Mouse (Mus musculus) thymus, postnatal 4 days (tissue): ENCODE measurements at regions not wholly inside any gene's neighbourhood (a gene's known extent, or its start where the extent isn't known, plus 50 kb on each side); places are given as distances from the start of the nearest gene placed in this dataset.

Source experiments
- DNase-seq: peaks from one replicate; pipeline ENCODE4 v3.0.0; 2021

DNA sequence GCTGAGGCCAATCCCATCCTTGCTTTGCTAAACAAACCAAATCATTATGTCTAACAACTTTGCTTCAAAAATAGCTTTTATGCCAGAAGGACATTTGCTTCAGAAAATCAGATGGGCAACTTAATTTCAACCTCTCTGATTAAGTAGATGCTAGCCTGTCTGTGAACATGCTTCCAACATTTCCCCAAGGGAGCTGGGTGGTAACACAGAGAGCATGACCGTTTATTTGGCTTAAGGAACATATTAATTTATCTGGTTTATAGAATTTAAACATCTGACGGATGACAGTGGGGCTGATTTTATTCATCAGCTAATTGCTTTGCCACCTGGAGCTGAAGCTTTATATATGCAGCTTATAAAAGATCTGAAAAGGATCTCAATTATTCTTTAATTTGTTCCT, 245.1 kb upstream of the Spred2 start:
- DNase-seq: no peak

DNA sequence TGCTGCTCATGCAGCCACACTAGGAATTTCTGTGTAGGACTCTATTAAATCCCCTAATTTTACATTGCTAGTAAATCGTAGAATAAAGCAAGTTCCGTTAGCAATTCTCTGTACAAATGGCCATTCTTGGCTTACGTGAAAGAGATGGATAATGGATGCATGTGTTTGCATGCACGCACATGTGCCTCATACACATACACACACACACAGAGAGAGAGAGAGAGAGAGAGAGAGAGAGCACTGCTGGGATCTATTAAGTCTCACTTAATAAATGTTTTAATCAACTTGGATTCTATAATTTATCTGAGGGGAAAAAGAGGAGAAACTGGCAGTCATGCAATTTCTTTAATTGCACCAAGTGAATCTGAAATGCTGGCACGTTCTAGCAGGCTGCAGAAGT, 244.5 kb upstream of the Spred2 start:
- DNase-seq: no peak

DNA sequence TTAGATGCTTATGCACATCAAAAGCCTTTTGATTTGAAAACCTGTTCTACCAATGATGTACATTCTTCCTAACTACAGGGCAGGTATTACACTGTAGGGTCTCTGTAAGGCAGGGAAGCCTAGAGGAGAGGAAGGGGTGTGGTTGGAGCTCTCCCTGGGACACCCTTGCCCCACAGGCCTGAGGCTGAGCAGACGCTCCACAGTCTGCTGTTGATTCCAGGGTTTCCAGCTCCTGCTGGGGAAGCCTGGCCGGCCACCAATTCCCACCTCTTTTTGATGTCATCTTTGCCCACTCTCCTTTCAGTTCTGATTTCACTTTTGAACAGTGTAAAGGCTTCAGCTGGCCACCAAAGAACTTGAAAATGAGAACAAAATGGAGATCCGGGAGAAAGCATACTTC, 223.0 kb upstream of the Spred2 start:
- DNase-seq: no peak

DNA sequence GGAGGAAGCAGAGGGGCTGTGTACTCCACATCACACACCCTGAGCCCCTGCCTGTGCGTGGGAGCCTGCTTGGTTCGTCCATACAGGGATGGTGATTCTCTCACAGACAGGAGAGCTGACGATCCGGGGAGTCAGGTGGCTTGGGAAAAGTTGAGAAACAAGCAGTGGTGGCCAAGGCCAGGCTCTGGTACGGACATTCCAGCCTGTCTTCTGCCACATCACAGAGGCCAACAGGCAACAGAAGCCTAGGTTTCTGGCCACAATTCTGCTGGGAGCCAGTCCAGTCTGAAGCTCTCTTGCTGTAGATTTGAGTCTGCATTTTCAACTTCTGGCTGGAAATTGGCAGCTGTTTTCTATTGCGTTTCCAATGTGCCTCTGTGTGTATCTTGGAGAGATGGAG, 215.4 kb upstream of the Spred2 start:
- DNase-seq: no peak

DNA sequence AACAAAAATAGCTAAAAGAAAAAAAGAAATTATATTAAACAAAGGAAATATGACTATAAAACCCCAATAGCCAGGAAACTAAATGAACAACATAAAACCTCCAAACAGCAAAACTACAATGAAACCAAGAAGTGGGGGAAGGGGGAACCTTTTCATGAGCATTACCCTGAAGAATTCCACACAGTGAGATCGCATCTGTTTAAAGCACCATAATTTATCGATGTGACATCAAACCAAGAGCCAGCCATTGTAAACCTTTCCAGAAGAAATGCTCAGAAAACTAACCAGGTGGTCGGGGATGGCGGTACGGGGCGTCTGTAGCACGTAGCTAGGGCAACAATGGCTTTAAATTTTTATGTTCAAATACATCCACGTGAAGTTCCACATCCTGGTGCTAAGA, 214.8 kb upstream of the Spred2 start:
- DNase-seq: no peak

DNA sequence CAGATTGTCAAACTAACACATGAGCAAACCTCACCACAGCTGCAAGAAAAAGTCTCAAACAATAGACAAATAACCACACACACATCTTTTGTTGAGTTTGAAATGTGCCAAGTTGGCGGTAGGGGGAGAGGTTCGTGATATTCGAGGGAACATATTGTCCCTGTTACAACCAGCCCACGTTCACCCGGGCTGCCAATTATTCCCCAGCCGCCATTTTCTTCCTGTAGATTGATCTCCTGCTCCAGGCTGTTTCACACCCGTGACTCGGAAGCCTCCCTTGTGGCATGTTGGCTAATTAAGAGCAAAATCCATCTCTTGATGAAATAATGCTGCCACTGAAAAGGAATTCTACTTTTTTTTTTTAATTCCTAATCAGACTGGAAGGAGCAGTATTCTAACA, 211.1 kb upstream of the Spred2 start:
- DNase-seq: no peak

DNA sequence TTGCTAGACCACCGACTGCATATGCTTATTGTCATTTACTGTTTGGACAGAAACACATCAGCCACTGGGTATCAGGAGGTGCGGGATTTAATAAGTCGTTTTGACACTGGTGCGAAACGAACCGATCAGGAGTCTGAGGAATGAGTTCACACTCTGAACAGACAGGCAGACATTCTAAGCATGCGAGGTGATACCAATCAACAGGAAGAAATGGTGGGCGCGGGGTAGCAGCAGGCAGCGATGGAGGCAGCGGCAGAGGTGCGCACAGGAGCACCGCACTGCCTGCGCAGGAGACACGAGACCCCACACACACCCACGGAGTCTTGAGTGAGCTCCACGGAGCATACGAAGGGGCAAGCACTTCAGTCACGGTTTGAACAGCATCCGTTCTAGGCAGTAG, 210.6 kb upstream of the Spred2 start:
- DNase-seq: no peak

DNA sequence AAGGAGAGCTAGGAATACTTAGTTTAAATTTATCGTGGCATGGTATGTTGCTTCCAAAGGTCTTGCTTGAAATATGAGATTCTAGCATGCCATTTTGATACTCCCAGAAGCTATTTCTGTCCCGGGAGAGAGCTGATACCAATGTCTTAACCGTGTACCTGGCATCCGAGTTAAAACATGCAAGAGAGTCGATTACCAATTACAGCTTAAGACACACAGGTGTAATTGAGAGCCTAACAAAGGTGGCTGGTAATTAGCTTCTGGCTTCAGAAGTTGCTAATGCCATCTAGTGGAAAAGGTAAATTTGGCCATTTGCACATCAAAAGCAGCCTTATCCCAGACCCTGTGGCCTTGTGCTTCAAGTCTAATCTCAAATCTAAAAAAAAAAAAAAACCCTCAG, 210.0 kb upstream of the Spred2 start:
- no peak for DNase-seq

DNA sequence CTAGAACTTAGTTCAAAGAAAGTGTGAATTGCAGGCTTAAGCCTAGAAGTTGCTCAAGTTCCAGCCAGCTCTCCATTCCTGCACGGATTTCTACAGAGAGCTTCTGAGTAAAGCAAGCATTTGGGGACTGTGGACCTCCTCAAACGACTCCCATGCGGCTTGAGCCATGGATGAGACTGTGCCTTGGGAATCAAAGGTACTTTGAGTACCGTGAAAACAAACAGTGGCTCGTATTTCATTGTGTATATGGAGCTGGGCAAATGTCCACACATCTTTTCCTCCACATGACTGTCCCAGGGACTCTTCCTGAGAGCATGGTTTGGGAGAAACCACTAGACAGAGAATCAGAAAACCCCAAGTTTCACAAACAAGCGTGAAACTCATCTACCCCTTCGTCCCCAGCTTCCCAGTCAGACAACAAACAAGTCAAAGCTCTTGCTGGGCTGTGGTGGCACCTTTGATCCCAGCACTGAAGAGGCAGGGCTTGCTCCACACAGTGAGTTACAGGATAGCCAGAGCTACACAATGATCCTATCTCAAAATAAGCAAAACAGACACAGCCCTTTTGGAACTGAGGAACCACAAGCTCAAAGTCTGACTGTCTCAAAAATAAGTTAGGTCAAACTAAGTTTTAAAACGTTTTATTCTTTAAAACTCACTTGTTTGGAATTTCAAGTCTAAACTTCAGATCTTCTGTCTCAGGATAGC, 209.1 kb upstream of the Spred2 start:
- DNase-seq: no peak

DNA sequence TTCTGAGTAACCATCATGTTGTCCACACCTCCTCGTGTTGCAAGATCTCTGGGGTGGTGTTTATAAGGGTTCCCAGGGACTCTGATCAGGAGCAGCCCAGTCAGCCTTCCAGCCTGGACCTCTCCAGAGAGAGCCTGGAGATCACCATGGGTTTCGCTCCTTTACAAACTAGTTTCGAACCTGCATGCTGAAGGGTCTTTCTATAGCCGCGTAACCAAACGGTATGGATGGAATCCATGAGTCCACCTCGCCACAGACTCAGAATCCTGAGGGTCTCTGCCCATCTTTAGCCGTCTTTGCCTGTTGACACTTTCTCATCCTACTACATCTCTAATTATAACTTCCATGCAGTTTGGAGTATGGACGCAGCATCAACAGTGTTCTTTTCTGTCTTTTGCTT, 206.0 kb upstream of the Spred2 start:
- no peak for DNase-seq

DNA sequence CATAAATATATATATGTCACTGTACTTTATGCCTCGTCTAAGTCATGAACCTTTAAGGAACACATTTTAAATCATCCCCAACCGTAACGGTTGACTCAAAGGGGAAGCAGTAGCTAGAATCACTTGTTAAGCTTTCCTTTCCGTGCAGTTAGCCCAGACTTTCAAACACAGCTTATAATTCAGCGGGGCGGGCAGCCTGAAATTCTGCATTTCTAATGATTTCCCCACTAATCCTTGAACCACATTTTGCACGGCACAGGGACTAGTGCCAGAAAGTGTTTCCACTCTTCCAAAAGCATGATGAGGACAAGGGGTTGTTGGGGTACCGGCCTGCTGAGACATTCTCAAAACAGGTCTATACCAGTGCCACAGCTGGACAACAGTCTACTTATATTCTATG, 195.1 kb upstream of the Spred2 start:
- no peak for DNase-seq

DNA sequence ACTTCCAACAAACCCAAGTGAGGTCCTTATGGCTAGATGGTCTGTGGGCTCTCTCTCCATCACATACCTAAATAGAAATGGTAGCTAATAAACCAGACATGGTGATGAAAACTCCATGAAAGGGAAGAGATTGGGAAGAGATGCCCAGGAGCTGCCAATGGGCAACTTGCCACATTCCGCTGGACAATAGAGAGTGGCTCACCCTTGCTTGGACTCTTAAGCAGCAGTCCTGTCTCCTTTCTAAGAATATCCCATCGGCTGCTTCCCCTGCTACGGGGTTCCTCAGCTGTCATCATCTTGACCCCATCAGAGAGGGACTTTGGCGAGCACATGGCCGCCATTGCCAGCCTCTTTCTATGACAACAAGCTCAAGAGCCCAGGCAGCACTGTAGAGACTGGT, 193.4 kb upstream of the Spred2 start:
- DNase-seq: no peak

DNA sequence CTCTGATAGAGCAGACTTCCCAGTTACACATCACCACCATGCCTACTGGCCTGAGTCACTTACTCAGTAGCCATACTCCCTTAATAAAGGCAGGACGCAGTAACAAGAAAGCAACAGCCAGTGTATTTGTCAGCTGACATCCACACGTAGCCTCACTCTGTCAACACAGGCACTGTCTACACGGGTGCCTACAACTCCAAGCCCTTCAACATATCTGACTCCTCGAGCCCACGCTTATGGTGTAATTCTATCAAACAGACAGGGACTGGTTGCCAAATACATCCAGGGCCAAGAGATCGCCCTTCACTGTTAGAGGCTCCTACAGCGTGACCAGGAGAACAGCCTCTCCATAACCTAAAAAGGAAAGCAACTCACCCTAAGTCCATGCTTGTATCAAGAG, 188.1 kb upstream of the Spred2 start:
- no peak for DNase-seq

DNA sequence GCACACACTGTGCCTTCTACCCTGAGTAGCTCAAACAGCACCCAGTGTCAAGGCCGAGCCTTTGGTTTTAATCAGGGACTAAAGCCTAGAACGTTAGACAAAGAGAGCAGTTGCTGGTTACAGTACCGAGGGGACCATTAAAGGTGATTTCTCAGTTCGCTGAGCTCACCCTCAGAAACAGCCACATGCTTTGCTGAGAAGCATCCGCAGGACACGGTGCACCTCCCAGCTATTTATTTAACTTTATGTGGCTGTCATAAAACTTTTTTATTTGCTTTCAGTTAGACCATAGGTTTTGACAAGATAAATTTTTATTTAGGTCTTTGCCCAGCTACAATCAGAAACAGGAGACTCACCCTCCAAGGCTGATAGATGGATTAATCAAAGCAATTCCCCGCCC, 187.2 kb upstream of the Spred2 start:
- no peak for DNase-seq

DNA sequence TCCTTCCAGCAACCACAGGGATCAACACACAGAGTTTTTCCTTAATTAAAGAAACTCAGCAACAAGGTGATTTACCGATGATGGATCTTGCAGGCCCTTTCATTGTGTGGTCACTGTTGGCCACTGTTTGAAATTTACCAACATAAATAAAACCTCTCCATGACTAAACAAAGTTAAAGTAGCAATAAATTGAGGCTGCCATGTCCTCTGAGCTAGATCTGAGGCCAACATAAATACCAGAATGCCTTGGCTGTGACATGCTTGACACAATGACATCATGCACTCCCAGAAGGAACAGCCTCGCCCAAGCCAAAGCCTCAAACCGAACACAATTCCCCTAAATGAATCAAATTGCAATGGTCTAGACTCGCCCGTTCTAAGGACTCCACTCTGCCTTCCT, 186.8 kb upstream of the Spred2 start:
- no peak for DNase-seq

DNA sequence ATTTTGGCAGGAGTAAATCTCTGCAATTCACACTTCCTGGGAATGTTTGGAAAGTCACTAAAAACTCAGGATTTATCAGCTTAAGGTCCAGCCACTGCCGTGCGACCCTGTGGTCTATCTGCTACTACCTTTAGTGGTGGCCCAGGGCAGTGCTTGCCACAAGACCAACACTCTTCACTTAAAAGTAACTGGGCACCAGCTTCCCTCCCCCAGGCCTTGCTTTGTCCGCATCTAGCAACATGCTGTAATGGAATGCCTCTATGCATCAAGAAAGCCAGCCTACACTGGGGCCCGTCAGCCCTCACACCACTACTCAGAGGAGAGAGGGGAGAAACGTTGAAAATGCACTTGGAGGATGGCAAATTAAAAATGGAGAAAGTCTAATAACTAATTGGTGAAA, 186.4 kb upstream of the Spred2 start:
- no peak for DNase-seq

DNA sequence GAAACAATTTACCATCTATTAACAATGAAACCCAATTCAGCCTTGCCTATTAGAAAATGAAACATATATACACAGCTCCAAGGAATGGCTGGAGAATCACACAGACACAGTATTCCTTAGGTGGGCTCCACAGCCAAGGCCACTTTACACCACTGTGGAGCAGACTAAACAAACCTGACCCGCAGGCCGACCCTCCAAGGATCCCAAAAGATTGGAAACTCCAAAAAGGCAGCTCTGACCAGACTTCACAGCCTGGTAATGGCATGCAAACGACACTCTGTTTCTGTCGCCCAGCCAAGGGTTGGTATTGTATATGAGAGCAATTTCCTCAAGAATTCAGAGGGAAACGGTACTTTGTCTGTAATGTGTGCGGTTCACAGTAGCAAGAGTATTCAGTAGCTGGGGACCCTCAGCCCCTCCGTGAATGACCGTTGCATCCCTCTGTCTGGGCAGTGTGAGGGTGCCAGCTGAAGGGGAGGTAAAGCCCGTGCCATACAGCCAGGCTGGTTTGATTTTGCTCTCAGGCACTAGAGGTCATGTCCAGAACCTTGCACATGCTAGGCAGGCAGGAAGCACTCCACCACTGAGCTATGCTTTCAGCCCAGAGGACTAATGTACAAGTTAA, 184.5 kb upstream of the Spred2 start:
- DNase-seq: no peak

DNA sequence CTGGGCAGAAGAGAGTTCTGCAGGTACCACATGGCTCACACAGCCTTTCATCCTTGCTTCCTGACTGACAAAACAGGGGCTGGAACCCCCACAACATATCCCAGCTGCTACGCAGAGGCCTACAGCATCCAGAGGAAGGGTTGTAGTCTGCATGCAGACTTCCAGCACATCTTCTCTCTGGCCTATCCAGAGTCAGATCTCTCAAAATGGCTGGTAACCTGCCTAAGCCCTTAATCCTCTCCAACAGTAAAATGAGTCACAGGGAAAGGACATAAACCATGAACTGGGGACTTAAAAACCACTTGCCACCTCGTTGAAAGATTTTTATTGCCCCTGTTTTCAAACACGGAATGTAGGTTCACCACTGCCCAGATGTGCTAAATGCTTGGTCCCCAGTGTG, 183.6 kb upstream of the Spred2 start:
- DNase-seq: no peak

DNA sequence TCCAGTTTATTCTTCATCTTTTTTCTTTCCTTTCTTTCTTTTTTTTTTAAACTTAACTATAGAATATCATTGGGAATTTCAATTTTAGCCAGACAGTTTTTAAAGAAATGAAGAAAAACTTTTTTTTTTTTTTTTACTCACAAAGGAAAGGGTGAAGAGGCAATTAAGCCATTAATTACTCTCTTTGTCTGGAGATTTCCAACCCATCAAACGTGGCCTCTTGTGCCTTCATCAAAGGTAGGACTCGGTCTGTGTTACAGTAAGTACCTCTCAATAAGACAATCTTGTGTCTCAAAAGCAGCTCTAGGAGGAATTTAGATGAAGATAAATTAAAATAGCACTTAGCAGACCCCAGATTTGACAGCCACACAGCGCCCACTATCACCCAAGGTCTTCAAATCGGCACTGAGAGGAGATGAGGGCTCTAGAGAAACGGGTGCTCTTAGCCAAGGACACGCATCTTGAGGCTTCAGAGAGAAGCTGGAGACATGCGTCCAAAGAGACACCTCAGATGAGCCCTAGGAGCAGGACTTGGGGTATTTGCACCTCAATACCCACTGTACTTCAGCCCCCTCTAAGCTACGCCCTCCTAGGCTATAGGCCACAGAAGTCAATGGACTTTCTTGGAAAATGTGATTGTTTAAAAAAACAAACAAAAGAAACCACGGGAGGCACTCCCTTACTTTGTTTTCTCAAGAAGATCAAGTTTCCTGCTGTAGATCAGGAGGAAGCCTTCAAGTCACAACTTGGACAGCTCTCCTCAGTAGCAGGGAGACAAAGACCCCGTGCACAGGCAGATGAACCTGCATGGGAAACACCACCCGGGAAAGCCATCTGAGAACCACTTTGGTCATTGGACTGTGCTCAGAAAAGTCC, 176.8 kb upstream of the Spred2 start:
- DNase-seq: no peak

DNA sequence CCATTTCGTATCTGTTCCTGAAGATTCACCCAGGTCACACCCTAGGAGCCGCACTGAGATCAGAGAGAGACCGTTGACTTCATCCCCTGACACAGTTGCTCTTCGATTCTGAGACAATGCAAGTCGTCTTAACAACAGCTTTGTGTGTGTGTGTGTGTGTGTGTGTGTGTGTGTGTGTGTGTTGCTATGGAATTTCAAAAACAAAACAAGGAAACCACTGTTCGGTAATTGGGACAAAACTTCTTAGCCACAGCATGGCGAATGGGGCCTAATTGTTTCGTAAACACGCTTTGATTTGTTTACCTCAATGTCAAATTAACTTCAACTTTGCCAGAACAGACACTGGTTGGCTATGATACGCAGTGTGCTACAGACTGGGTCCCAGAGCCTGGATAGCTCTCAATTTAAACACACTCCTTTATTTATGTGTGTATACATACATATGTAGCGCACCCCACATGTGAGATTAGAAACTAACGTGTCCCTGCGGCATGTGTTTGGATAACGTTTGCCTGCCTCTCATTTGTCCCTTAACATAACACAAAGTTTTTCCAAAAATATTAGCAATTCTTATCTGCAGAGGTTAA, 176.1 kb upstream of the Spred2 start:
- DNase-seq: no peak

DNA sequence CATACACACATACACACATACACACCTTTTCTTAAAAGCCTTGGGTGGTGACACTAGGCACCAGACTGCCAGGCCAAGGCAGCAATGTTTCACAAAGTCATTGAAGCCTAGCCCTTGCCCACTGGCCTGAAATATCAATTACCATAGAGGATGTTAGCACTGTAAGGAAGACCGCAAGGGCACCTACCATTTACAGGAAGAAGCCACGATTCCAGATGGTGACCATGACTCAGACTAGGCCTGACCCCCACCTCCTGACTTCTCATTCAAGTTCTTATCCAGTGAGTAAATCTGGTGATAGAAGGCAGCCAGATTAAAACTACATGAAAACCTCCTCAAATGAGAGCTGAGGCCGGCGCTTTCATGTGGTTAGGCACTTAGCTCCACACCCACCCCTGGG, 165.3 kb upstream of the Spred2 start:
- DNase-seq: no peak

DNA sequence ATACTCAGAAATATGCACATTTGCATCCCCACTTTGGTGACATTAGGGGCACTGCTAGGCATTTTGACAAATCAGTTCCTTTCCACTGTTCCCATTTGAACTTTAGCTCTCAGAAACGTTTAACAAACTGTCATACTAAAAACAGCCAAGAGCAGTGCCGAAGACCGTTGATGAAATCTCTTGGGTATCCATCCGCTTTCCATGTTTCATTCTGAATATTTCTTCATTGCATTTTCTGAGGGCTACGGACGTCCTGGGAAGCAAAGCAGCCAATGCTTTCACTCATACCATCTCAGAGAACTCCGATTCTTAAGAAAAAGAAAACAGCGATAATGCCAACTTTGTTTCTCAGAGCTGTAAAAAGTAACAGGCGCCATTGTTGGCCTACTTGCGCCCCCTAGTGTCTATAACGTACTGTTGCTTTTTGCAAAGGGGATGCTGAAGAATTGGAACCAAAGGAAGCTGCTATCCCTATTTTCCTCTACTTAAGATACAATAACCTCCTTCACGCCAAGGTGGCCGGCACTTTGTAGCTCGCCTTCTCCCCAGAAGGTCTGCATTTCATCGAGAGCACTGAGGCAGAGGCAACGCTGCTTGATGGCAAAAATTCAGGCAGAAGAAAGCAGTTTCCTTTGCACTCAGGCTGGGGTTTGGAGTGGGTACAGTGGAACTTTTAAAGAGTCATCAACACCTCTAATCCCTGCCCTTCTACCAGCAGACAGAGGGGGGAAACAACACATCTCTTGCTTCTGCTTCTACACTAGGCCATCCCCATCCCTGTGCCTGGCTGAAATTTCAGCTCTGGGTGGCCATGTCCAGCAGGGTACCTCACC, 163.1 kb upstream of the Spred2 start:
- DNase-seq: peak; percentile 53

DNA sequence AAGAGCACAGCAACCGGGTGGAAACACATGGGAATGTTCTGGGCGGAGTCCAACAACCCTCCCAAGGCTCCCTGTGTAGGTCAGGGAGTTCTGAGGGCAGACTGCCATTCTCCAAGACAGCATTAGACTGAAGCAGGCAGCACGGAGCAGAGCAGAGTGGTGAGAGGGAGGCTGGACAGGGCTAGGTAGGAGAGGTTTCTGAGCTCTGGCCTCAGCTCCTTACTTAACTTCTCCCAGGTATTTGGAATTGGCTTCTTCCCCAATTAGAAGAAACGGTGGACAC, 162.5 kb upstream of the Spred2 start:
- no peak for DNase-seq
